Mouse (Mus musculus) heart, postnatal 0 days (tissue): ENCODE data around the gene Coa6.

Experiments
- CTCF ChIP-seq: IDR thresholded peaks from 2 replicates; pipeline ENCODE4 v1.5.1; 2016; ENCODE audit warnings: antibody characterized with exemption, control low read depth, low read depth
- EP300 ChIP-seq: IDR thresholded peaks from 2 replicates; pipeline ENCODE4 v1.6.1; 2016; ENCODE audit warnings: antibody characterized with exemption, low read depth

GRCm38 (mm10) chr8:126379580-126379979 is 42.7 kb upstream of the Coa6 start:
- TF ChIP-seq CTCF (no peak), EP300 (no peak)
